Mouse (Mus musculus): ENCODE measurements around the gene Chp2.

DNA sequence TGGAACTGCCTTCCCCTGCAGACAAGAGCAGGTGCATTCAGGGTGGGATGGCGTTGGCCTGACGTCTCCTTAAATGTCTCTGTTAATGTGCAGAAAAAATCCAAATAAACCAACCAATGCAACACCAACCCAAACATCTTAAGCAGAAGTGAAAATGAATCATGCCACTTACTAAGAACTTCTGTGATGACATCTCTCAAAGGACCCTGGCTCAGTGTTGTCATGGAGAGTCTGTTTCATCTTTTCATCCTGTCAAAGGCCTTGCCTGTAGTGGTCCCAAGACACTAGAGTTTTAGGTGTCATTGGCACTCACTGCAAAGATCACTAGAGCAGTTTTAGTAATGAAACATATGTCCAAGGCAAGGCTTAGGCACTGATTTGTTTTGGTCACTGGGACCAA lies 53.0 kb downstream of the Chp2 start:
- no peak for TF ChIP-seq POLR2AphosphoS2 (IDR thresholded peaks at IDR 0.05; ENCODE audit: low read length)
- TF ChIP-seq CTCF (IDR thresholded peaks at IDR 0.05 in 2 of 3, conservative IDR thresholded peaks at IDR 0.05 in 1 of 3; ENCODE audit: control insufficient read depth in 1 of 3, insufficient read depth in 1 of 3, low read depth in 2 of 3, low read length in 3 of 3, poor library complexity in 1 of 3, severe bottlenecking in 1 of 3): no peak
- no peak for TF ChIP-seq MAFK (IDR thresholded peaks at IDR 0.05; ENCODE audit: borderline replicate concordance, low read depth, low read length)
- no peak for TF ChIP-seq MXI1 (IDR thresholded peaks at IDR 0.05; ENCODE audit: low read depth, low read length)
- TF ChIP-seq EP300 (IDR thresholded peaks at IDR 0.05; ENCODE audit: low read depth in 1 of 2, low read length in 2 of 2): no peak
- TF ChIP-seq E2F4 (IDR thresholded peaks at IDR 0.05; ENCODE audit: borderline replicate concordance, low read depth, low read length): no peak
- TF ChIP-seq POLR2A (IDR thresholded peaks at IDR 0.05; ENCODE audit: control insufficient read depth in 1 of 2, insufficient read depth in 1 of 2, low read depth in 1 of 2, low read length in 2 of 2, poor library complexity in 1 of 2): no peak
- no peak for TF ChIP-seq GATA1 (IDR thresholded peaks at IDR 0.05; ENCODE audit: low read depth, low read length)
- no peak for TF ChIP-seq ZNF384 (IDR thresholded peaks at IDR 0.05; ENCODE audit: low read depth, low read length)
